Mouse (Mus musculus) cortical plate, adult 2 months (tissue): ENCODE results near the gene Itga8.

Source experiments
- CTCF ChIP-seq: fragments of 200-500 bp; IDR thresholded peaks from 2 replicates; pipeline ENCODE4 v1.5.1; 2011; ENCODE audit warnings: mild to moderate bottlenecking, control low read depth, low read length; ENCODE audit not compliant: insufficient read depth; ENCODE audit errors: extremely low read depth
- POLR2A ChIP-seq: fragments of 200-500 bp; IDR thresholded peaks from 2 replicates; pipeline ENCODE4 v1.6.1; 2011; ENCODE audit warnings: mild to moderate bottlenecking, low read length, control low read depth; ENCODE audit not compliant: insufficient read depth; ENCODE audit errors: extremely low read depth

DNA sequence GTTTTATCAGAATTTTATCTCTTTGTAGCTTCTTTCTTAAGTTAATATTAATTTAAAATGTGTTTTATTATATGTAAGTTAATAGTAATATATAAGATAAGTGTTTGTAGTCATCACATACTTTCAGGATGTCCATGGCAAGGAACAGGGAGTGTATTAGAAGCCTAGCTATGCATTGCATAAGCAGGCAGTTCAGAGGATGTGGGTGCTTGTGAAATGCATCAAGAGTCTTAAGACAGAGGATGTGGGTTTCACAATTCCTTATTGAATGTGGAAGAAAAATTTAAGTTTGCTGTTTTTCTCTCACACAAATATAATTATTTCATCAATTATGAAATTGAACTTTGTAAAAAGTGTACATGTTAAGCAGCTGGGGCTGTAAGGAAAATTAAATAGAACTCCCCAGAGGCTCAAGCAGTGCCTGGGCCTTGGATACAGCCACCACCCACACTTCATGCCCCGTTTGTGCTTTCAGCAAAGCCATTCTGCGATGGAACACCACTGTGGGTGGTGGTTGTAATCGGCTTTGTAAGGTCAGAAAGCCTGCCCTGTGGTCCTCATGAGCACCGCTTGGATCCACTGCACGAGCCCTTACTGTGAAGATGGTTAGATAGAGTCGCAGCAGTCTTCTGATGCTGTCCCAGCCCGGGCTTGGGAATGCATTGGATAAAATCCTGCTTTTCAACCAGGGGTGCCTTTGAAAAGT lies 126.8 kb downstream of the Itga8 start:
- no peak for TF ChIP-seq POLR2A
- TF ChIP-seq CTCF: no peak
